In genomic region chr9:54552409-54552808, GRCm38 (mm10) we compare ENCODE assay signal across 9 mouse cellular contexts. TPM values are rescaled to one million over a fixed set of nuclear protein-coding genes. Genes with fewer than 3 reads are reported as not detected.
DNase-seq lines count a peak whose midpoint lies in the region; ATAC-seq and TF ChIP-seq lines count a peak whose summit lies in the region.
"Had no signal": no experiment of that assay in that cellular context is flagged by ENCODE, and none has a peak within 500 bp of the region (broad histone marks: within the 10 kb centered on the region; RNA-seq: fewer than 3 reads in every experiment).

No protein-coding gene starts in this region.

- DNase-seq in forebrain, postnatal 0 days = no peak
- no peak for DNase-seq in forebrain, embryonic 10.5 days (ENCODE audit: extremely low spot score, low spot score)
- DNase-seq in 416B (ENCODE audit: low read depth) = peak; percentile 49
- DNase-seq in cerebellum, adult 11 months = peak; percentile 60
- DNase-seq in lung, embryonic 14.5 days = peak; percentile 23
- no peak for DNase-seq in heart, adult 8-10 months (ENCODE audit: low spot score)

- no peaks in the 10 kb centered on the region for H3K27me3 ChIP-seq in forebrain, postnatal 0 days (ENCODE audit: insufficient read depth, low read length)
- no peaks in the 10 kb centered on the region for H3K27me3 ChIP-seq in forebrain, embryonic 10.5 days (ENCODE audit: poor library complexity, severe bottlenecking)
- no peaks in the 10 kb centered on the region for H3K27me3 ChIP-seq in intestine, embryonic 16.5 days (replicated peaks; ENCODE audit: control insufficient read depth, insufficient read depth, low read length)
- no peaks in the 10 kb centered on the region for H3K27me3 ChIP-seq in lung, embryonic 14.5 days (ENCODE audit: insufficient read depth, low read length)

- ATAC-seq in forebrain, postnatal 0 days = no peak
- ATAC-seq in intestine, embryonic 16.5 days = peak; percentile 52
- no peak for ATAC-seq in lung, embryonic 14.5 days (ENCODE audit: insufficient read depth)
- ATAC-seq in monocyte, adult 5-6 weeks (replicated peaks; ENCODE audit: insufficient number of reproducible peaks, low FRiP score, low TSS enrichment, poor library complexity, severe bottlenecking) = no peak

- no peak overlapping the region for H3K9ac ChIP-seq in forebrain, postnatal 0 days
- H3K9ac ChIP-seq in intestine, embryonic 16.5 days (ENCODE audit: low read depth, low read length) = no peak overlapping the region
- H3K9ac ChIP-seq in lung, embryonic 14.5 days = no peak overlapping the region
- H3K9ac ChIP-seq: heart, embryonic 13.5 days had no signal

- 35% methylated on average over 5 of the region's 5 CpGs for WGBS in forebrain, postnatal 0 days
- 33% methylated on average over 5 of the region's 5 CpGs for WGBS in forebrain, embryonic 10.5 days
- WGBS in intestine, embryonic 16.5 days = 26% methylated on average over 5 of the region's 5 CpGs
- 23% methylated on average over 5 of the region's 5 CpGs for WGBS in lung, embryonic 14.5 days

- H3K36me3 ChIP-seq in forebrain, postnatal 0 days (ENCODE audit: insufficient read depth) = peaks cover 4% of the 10 kb centered on the region
- H3K36me3 ChIP-seq in forebrain, embryonic 10.5 days (replicated peaks) = no peaks in the 10 kb centered on the region
- H3K36me3 ChIP-seq in intestine, embryonic 16.5 days (ENCODE audit: control insufficient read depth, insufficient read depth, low read length) = no peaks in the 10 kb centered on the region
- H3K36me3 ChIP-seq in lung, embryonic 14.5 days (ENCODE audit: insufficient read depth) = no peaks in the 10 kb centered on the region
- H3K36me3 ChIP-seq: heart, embryonic 13.5 days had no signal

- no peak overlapping the region for H3K27ac ChIP-seq in forebrain, postnatal 0 days (ENCODE audit: low read depth, low read length)
- no peak overlapping the region for H3K27ac ChIP-seq in forebrain, embryonic 10.5 days
- no peak overlapping the region for H3K27ac ChIP-seq in intestine, embryonic 16.5 days (ENCODE audit: low read length)
- H3K27ac ChIP-seq in lung, embryonic 14.5 days (ENCODE audit: low read depth) = no peak overlapping the region
- H3K27ac ChIP-seq: heart, embryonic 13.5 days had no signal

- TF ChIP-seq CTCF in forebrain, postnatal 0 days (IDR thresholded peaks at IDR 0.05; ENCODE audit: low read depth) = peak; percentile 35; the same call in 1 of the 2 replicates
- peak; percentile 38 for TF ChIP-seq CTCF in lung, embryonic 14.5 days (IDR thresholded peaks at IDR 0.05; ENCODE audit: low read depth)

- H3K4me2 ChIP-seq in forebrain, postnatal 0 days (ENCODE audit: low read depth) = no peak overlapping the region
- H3K4me2 ChIP-seq in intestine, embryonic 16.5 days (ENCODE audit: low read depth, low read length) = no peak overlapping the region
- H3K4me2 ChIP-seq in lung, embryonic 14.5 days = no peak overlapping the region
- H3K4me2 ChIP-seq: heart, embryonic 13.5 days had no signal

- no peaks in the 10 kb centered on the region for H3K4me1 ChIP-seq in forebrain, postnatal 0 days (ENCODE audit: insufficient read depth)
- H3K4me1 ChIP-seq in forebrain, embryonic 10.5 days = peaks cover 5% of the 10 kb centered on the region; the same call in 1 of the 2 replicates
- H3K4me1 ChIP-seq in intestine, embryonic 16.5 days (ENCODE audit: control insufficient read depth, insufficient read depth, low read length) = no peaks in the 10 kb centered on the region
- H3K4me1 ChIP-seq in lung, embryonic 14.5 days (ENCODE audit: insufficient read depth) = no peaks in the 10 kb centered on the region
- H3K4me1 ChIP-seq: heart, embryonic 13.5 days had no signal

- no peak overlapping the region for H3K4me3 ChIP-seq in forebrain, postnatal 0 days (ENCODE audit: low read depth, low read length)
- no peak overlapping the region for H3K4me3 ChIP-seq in forebrain, embryonic 10.5 days
- H3K4me3 ChIP-seq in intestine, embryonic 16.5 days (ENCODE audit: low read length) = no peak overlapping the region
- H3K4me3 ChIP-seq in lung, embryonic 14.5 days (ENCODE audit: low read depth, low read length) = no peak overlapping the region
- H3K4me3 ChIP-seq: heart, embryonic 13.5 days had no signal

- no peaks in the 10 kb centered on the region for H3K9me3 ChIP-seq in forebrain, postnatal 0 days (ENCODE audit: low read length)
- no peaks in the 10 kb centered on the region for H3K9me3 ChIP-seq in forebrain, embryonic 10.5 days
- H3K9me3 ChIP-seq in intestine, embryonic 16.5 days (ENCODE audit: control insufficient read depth, low read length) = no peaks in the 10 kb centered on the region
- H3K9me3 ChIP-seq in lung, embryonic 14.5 days (ENCODE audit: low read depth, low read length) = no peaks in the 10 kb centered on the region
- H3K9me3 ChIP-seq: heart, embryonic 13.5 days had no signal

RNA-seq across cellular contexts. Expression of gene Cib2, which starts 7.6 kb away (rescaled TPM):
- 56.7 and 61.2 TPM in 2 replicates for total RNA-seq in forebrain, postnatal 0 days (2014; rRNA removed)
- 66.5 and 72.5 TPM in 2 replicates for polyA plus RNA-seq in forebrain, postnatal 0 days (2015; fragmentation: Nextera tagmentation; extraction: Ambion mirVana)
- 8.3 and 9.1 TPM in 2 replicates for polyA plus RNA-seq in forebrain, embryonic 10.5 days (2016; fragmentation: Nextera tagmentation; extraction: Ambion mirVana)
- 6.6 and 7.2 TPM in 2 replicates for polyA plus RNA-seq in intestine, embryonic 16.5 days (2015; fragmentation: Nextera tagmentation; extraction: Ambion mirVana)
- polyA plus RNA-seq in lung, embryonic 14.5 days (2014; fragmentation: Nextera tagmentation; extraction: Ambion mirVana) = 14.1 and 15.3 TPM in 2 replicates
- 0.39 to 2.2 TPM (median 2.2 TPM) in 3 replicates for total RNA-seq in monocyte, adult 5-6 weeks (2017)
- total RNA-seq in heart, adult 8-10 months (2022) = 1 to 10 TPM; 1.2 to 2.3 (median 1.7) TPM

RNA-seq across cellular contexts. Expression of gene Sh2d7, which starts 13.6 kb away (rescaled TPM):
- not detected in 2 replicates for total RNA-seq in forebrain, postnatal 0 days (2014; rRNA removed)
- polyA plus RNA-seq in forebrain, postnatal 0 days (2015; fragmentation: Nextera tagmentation; extraction: Ambion mirVana) = 0.05 TPM in 1 of 2 replicates, not detected in the other
- not detected in 2 replicates for polyA plus RNA-seq in forebrain, embryonic 10.5 days (2016; fragmentation: Nextera tagmentation; extraction: Ambion mirVana)
- not detected in 2 replicates for polyA plus RNA-seq in intestine, embryonic 16.5 days (2015; fragmentation: Nextera tagmentation; extraction: Ambion mirVana)
- not detected in 2 replicates for polyA plus RNA-seq in lung, embryonic 14.5 days (2014; fragmentation: Nextera tagmentation; extraction: Ambion mirVana)
- 2.4 TPM in 1 of 3 replicates, not detected in the others for total RNA-seq in monocyte, adult 5-6 weeks (2017)
- total RNA-seq in heart, adult 8-10 months (2022) = not detected
- polyA plus RNA-seq: heart, embryonic 13.5 days had no signal

RNA-seq across cellular contexts. Expression of gene Idh3a, which starts 33.7 kb away (rescaled TPM):
- 94.6 and 100 TPM in 2 replicates for total RNA-seq in forebrain, postnatal 0 days (2014; rRNA removed)
- polyA plus RNA-seq in forebrain, postnatal 0 days (2015; fragmentation: Nextera tagmentation; extraction: Ambion mirVana) = 171 and 183 TPM in 2 replicates
- 129 and 133 TPM in 2 replicates for polyA plus RNA-seq in forebrain, embryonic 10.5 days (2016; fragmentation: Nextera tagmentation; extraction: Ambion mirVana)
- 199 and 213 TPM in 2 replicates for polyA plus RNA-seq in intestine, embryonic 16.5 days (2015; fragmentation: Nextera tagmentation; extraction: Ambion mirVana)
- 106 and 112 TPM in 2 replicates for polyA plus RNA-seq in lung, embryonic 14.5 days (2014; fragmentation: Nextera tagmentation; extraction: Ambion mirVana)
- 26.1 to 29.5 TPM (median 26.3 TPM) in 3 replicates for total RNA-seq in monocyte, adult 5-6 weeks (2017)
- total RNA-seq in heart, adult 8-10 months (2022) = 100 to 1,000 TPM; 519 to 556 (median 547) TPM

RNA-seq across cellular contexts. Expression of gene Dmxl2, which starts 51.0 kb away (rescaled TPM):
- total RNA-seq in forebrain, postnatal 0 days (2014; rRNA removed) = 108 and 129 TPM in 2 replicates
- 23.6 and 39.7 TPM in 2 replicates for polyA plus RNA-seq in forebrain, postnatal 0 days (2015; fragmentation: Nextera tagmentation; extraction: Ambion mirVana)
- 6.0 and 6.9 TPM in 2 replicates for polyA plus RNA-seq in forebrain, embryonic 10.5 days (2016; fragmentation: Nextera tagmentation; extraction: Ambion mirVana)
- 2.3 TPM in 2 replicates for polyA plus RNA-seq in intestine, embryonic 16.5 days (2015; fragmentation: Nextera tagmentation; extraction: Ambion mirVana)
- polyA plus RNA-seq in lung, embryonic 14.5 days (2014; fragmentation: Nextera tagmentation; extraction: Ambion mirVana) = 4.3 and 4.6 TPM in 2 replicates
- total RNA-seq in monocyte, adult 5-6 weeks (2017) = 2.8 to 15.1 TPM (median 12.4 TPM) in 3 replicates
- total RNA-seq in heart, adult 8-10 months (2022) = 10 to 100 TPM; 21.8 to 30.1 (median 27.1) TPM

Comparison
In these comparisons a context has a peak if more than half of its experiments do, and no peak if none do; other contexts are left out.
1. DNase-seq: peak in 416B (single experiment), cerebellum, adult 11 months (single experiment) and lung, embryonic 14.5 days (single experiment); none in forebrain, postnatal 0 days (single experiment), forebrain, embryonic 10.5 days (single experiment) and heart, adult 8-10 months (single experiment).